Mouse (Mus musculus): ENCODE data around the gene Traip. TPM values are rescaled to one million over a fixed set of nuclear protein-coding genes. Genes with fewer than 3 reads are reported as not detected.

The Traip gene
- total RNA-seq, 2 experiments from 2014 or later, result 16.4 to 17.7 TPM

Other genes starting within 250 kb of the Traip start
- 10 to 100 TPM; 14.3 to 19.2 TPM for gene Sema3f, start 239.7 kb upstream of the Traip start, total RNA-seq (2021)
- 100 to 1,000 TPM; 157 TPM for gene Rbm5, start 179.1 kb upstream of the Traip start, total RNA-seq (2021)
- gene Rbm6, start 76.9 kb upstream of the Traip start, total RNA-seq (2021), result 10 to 100 TPM; 57.0 to 60.5 TPM
- 10 to 100 TPM; 14.0 to 15.0 TPM for gene Mon1a, start 62.0 kb upstream of the Traip start, total RNA-seq (2021)
- gene Mst1r, start 43.3 kb upstream of the Traip start, total RNA-seq (2021), result 1 to 10 TPM; 1.8 to 2.4 TPM
- not detected for gene Actl11, start 21.7 kb upstream of the Traip start, total RNA-seq (2021)
- gene Camkv, start 14.5 kb upstream of the Traip start, total RNA-seq (2021), result 100 to 1,000 TPM; 434 to 435 TPM
- 1 to 10 TPM; 2.4 to 2.6 TPM for gene Uba7, start 25.4 kb downstream of the Traip start, total RNA-seq (2021)
- gene Gm20661, start 32.9 kb downstream of the Traip start, total RNA-seq (2021), result under 1 TPM; 0.30 to 0.39 TPM
- gene Inka1, start 35.7 kb downstream of the Traip start, total RNA-seq (2021), result 1 to 10 TPM; 4.3 to 5.1 TPM
- gene Cdhr4, start 42.4 kb downstream of the Traip start, total RNA-seq (2021), result 1 to 10 TPM in 1 of 2 experiments, not detected in 1; 2.2 TPM
- gene Gm20662, start 46.2 kb downstream of the Traip start, total RNA-seq (2021), result 1 to 10 TPM; 1.5 to 3.4 TPM
- 100 to 1,000 TPM; 172 to 174 TPM for gene Ip6k1, start 52.4 kb downstream of the Traip start, total RNA-seq (2021)
- 10 to 100 TPM; 16.8 to 18.7 TPM for gene Gmppb, start 99.1 kb downstream of the Traip start, total RNA-seq (2021)
- 1 to 10 TPM; 1.8 to 2.0 TPM for gene Amigo3, start 103.0 kb downstream of the Traip start, total RNA-seq (2021)
- gene Mst1, start 130.3 kb downstream of the Traip start, total RNA-seq (2021), result not detected
- 10 to 100 TPM; 91.1 to 94.2 TPM for gene Rnf123, start 133.2 kb downstream of the Traip start, total RNA-seq (2021)
- gene Apeh, start 144.5 kb downstream of the Traip start, total RNA-seq (2021), result 10 to 100 TPM; 30.7 to 41.3 TPM
- gene Bsn, start 240.2 kb downstream of the Traip start, total RNA-seq (2021), result 100 to 1,000 TPM; 139 to 142 TPM